Mouse (Mus musculus) lung, embryonic 16.5 days (tissue): ENCODE data around the gene Gm42674. TPM values are rescaled to one million over a fixed set of nuclear protein-coding genes. Genes with fewer than 3 reads are reported as not detected.

ENCODE experiments used
- ATAC-seq: fragments of 200-750 bp; cut with Nextera tagmentation; 2 replicates; pipeline ENCODE4 v1.8.0; 2017; ENCODE audit warnings: low read depth, mild to moderate bottlenecking, moderate library complexity
- H3K27ac ChIP-seq: fragments of 300-500 bp; sonication (generic); 2 replicates; pipeline ENCODE4 v1.5.1; 2014; ENCODE audit warnings: mild to moderate bottlenecking, control low read depth, low read length
- H3K27me3 ChIP-seq: fragments of 300-500 bp; sonication (generic); 2 replicates; pipeline ENCODE4 v1.6.1; 2014; ENCODE audit warnings: low read depth, low read length, mixed read lengths; ENCODE audit not compliant: control insufficient read depth, insufficient read depth
- H3K36me3 ChIP-seq: fragments of 300-500 bp; sonication (generic); 2 replicates; pipeline ENCODE4 v1.6.1; 2014; ENCODE audit warnings: low read length; ENCODE audit not compliant: control insufficient read depth, insufficient read depth
- H3K4me1 ChIP-seq: fragments of 300-500 bp; sonication (generic); replicated peaks from 2 replicates; pipeline ENCODE4 v1.6.1; 2014; ENCODE audit warnings: low read length, mixed read lengths; ENCODE audit not compliant: control insufficient read depth, insufficient read depth
- H3K4me2 ChIP-seq: fragments of 300-500 bp; sonication (generic); 2 replicates; pipeline ENCODE4 v1.6.1; 2014; ENCODE audit warnings: low read depth, low read length, control low read depth
- H3K4me3 ChIP-seq: fragments of 300-500 bp; sonication (generic); 2 replicates; pipeline ENCODE4 v1.5.1; 2014; ENCODE audit warnings: mild to moderate bottlenecking, low read length, control low read depth
- H3K9ac ChIP-seq: fragments of 300-500 bp; sonication (generic); 2 replicates; pipeline ENCODE4 v1.6.1; 2014; ENCODE audit warnings: low read length, control low read depth
- H3K9me3 ChIP-seq: fragments of 300-500 bp; sonication (generic); 2 replicates; pipeline ENCODE4 v1.6.1; 2016; ENCODE audit warnings: low read length; ENCODE audit not compliant: control insufficient read depth
- WGBS: fragments of 180-500 bp; shearing (Covaris S2); extraction: QIAGEN DNeasy Blood & Tissue Kit; methylation state at CpG from one replicate; pipeline ENCODE4 v1.1.7; 2014; 5-methylcytosine and 5-hydroxymethylcytosine counted together
- polyA plus RNA-seq: library from polyadenylated mRNA; unstranded; fragments of >200 nt; fragmentation: Nextera tagmentation; extraction: Ambion mirVana; gene quantifications from 2 replicates; pipeline ENCODE4 v1.2.1, GENCODE M21; 2015

Gm42674 gene
- polyA plus RNA-seq, 1 experiment from 2014 or later = not detected

- Histone ChIP-seq H3K4me3 (no peak overlapping the region), H3K9ac (no peak overlapping the region), H3K4me2 (no peak overlapping the region), H3K27me3 (no peaks in the 10 kb centered on the region), H3K27ac (no peak overlapping the region), H3K36me3 (no peaks in the 10 kb centered on the region), H3K9me3 (no peaks in the 10 kb centered on the region), H3K4me1 (peaks cover 2% of the 10 kb centered on the region; the same call in 1 of the 2 replicates)
- ATAC-seq = no peak
- 88% methylated on average over 1 of the region's 1 CpGs for WGBS
Measured at GRCm38 (mm10) chr3:90582156-90582555, 19.5 kb upstream of the Gm42674 start.

GRCm38 (mm10) chr3:90582556-90582955 is 19.1 kb upstream of the Gm42674 start:
- 82% methylated on average over 4 of the region's 4 CpGs for WGBS

GRCm38 (mm10) chr3:90583893-90584292 is 17.8 kb upstream of the Gm42674 start:
- WGBS = 33% methylated on average over 3 of the region's 3 CpGs
- ATAC-seq = no peak
- Histone ChIP-seq H3K36me3 (no peaks in the 10 kb centered on the region), H3K4me2 (no peak overlapping the region), H3K9me3 (no peaks in the 10 kb centered on the region), H3K4me1 (peaks cover 5% of the 10 kb centered on the region; the same call in 1 of the 2 replicates), H3K27me3 (no peaks in the 10 kb centered on the region), H3K27ac (no peak overlapping the region), H3K9ac (no peak overlapping the region), H3K4me3 (no peak overlapping the region)

More at GRCm38 (mm10) chr3:90582556-90582955, 19.1 kb upstream of the Gm42674 start:
- no peak overlapping the region for H3K4me3 ChIP-seq
- H3K4me1 ChIP-seq = peaks cover 5% of the 10 kb centered on the region; the same call in 1 of the 2 replicates
- H3K36me3 ChIP-seq = no peaks in the 10 kb centered on the region
- no peaks in the 10 kb centered on the region for H3K9me3 ChIP-seq
- H3K9ac ChIP-seq = no peak overlapping the region
- H3K27ac ChIP-seq = no peak overlapping the region
- no peaks in the 10 kb centered on the region for H3K27me3 ChIP-seq
- ATAC-seq = no peak
- H3K4me2 ChIP-seq = no peak overlapping the region

GRCm38 (mm10) chr3:90585595-90585994 is 16.1 kb upstream of the Gm42674 start:
- Histone ChIP-seq H3K4me1 (peaks cover 5% of the 10 kb centered on the region; the same call in 1 of the 2 replicates), H3K4me2 (no peak overlapping the region), H3K27ac (no peak overlapping the region; the same call in 1 of the 2 replicates), H3K9ac (no peak overlapping the region), H3K4me3 (no peak overlapping the region), H3K36me3 (no peaks in the 10 kb centered on the region), H3K27me3 (no peaks in the 10 kb centered on the region), H3K9me3 (no peaks in the 10 kb centered on the region)
- WGBS = 30% methylated on average over 5 of the region's 5 CpGs
- ATAC-seq = peak; percentile 29; the same call in 1 of the 2 replicates

GRCm38 (mm10) chr3:90586016-90586643 is 15.6 kb upstream of the Gm42674 start:
- ATAC-seq = no peak; the same call in 1 of the 2 replicates
- 79% methylated on average over 15 of the region's 15 CpGs for WGBS
- peaks cover 5% of the 10 kb centered on the region; the same call in 1 of the 2 replicates for H3K4me1 ChIP-seq
- no peaks in the 10 kb centered on the region for H3K27me3 ChIP-seq
- H3K9me3 ChIP-seq = no peaks in the 10 kb centered on the region
- peak overlapping the region; percentile 81 for H3K27ac ChIP-seq
- H3K4me2 ChIP-seq = no peak overlapping the region
- H3K9ac ChIP-seq = no peak overlapping the region
- H3K36me3 ChIP-seq = no peaks in the 10 kb centered on the region
- H3K4me3 ChIP-seq = no peak overlapping the region

GRCm38 (mm10) chr3:90586906-90587305 is 14.8 kb upstream of the Gm42674 start:
- Histone ChIP-seq H3K4me3 (no peak overlapping the region), H3K9ac (peak overlapping the region; percentile 7; the same call in 1 of the 2 replicates), H3K4me2 (no peak overlapping the region), H3K4me1 (peaks cover 5% of the 10 kb centered on the region; the same call in 1 of the 2 replicates), H3K36me3 (no peaks in the 10 kb centered on the region), H3K9me3 (no peaks in the 10 kb centered on the region), H3K27me3 (no peaks in the 10 kb centered on the region), H3K27ac (peak overlapping the region; percentile 81)
- 40% methylated on average over 10 of the region's 10 CpGs for WGBS
- peak; percentile 86 for ATAC-seq

GRCm38 (mm10) chr3:90587361-90588101 is 14.2 kb upstream of the Gm42674 start:
- peak overlapping the region; percentile 7; the same call in 1 of the 2 replicates for H3K9ac ChIP-seq
- WGBS = 83% methylated on average over 14 of the region's 14 CpGs
- no peaks in the 10 kb centered on the region for H3K36me3 ChIP-seq
- H3K9me3 ChIP-seq = no peaks in the 10 kb centered on the region
- no peak for ATAC-seq
- H3K4me3 ChIP-seq = no peak overlapping the region
- no peak overlapping the region for H3K4me2 ChIP-seq
- H3K27ac ChIP-seq = peak overlapping the region; percentile 81
- peaks cover 5% of the 10 kb centered on the region; the same call in 1 of the 2 replicates for H3K4me1 ChIP-seq
- H3K27me3 ChIP-seq = no peaks in the 10 kb centered on the region

GRCm38 (mm10) chr3:90589390-90589789 is 12.3 kb upstream of the Gm42674 start:
- H3K4me1 ChIP-seq = peaks cover 5% of the 10 kb centered on the region; the same call in 1 of the 2 replicates
- no peak overlapping the region for H3K4me2 ChIP-seq
- H3K27ac ChIP-seq = no peak overlapping the region
- no peaks in the 10 kb centered on the region for H3K36me3 ChIP-seq
- no peak overlapping the region for H3K9ac ChIP-seq
- ATAC-seq = no peak
- no peaks in the 10 kb centered on the region for H3K27me3 ChIP-seq
- no peaks in the 10 kb centered on the region for H3K9me3 ChIP-seq
- H3K4me3 ChIP-seq = no peak overlapping the region
- 58% methylated on average over 6 of the region's 6 CpGs for WGBS

GRCm38 (mm10) chr3:90589947-90590346 is 11.8 kb upstream of the Gm42674 start, which contains the start of gene S100a2:
S100a2 (plus strand) TSS chr3:90590247.
- H3K4me2 ChIP-seq = no peak within 1 kb of the TSS
- 74% methylated on average over 8 of the region's 8 CpGs for WGBS
- no peaks in the 10 kb centered on the region for H3K36me3 ChIP-seq
- H3K9ac ChIP-seq = no peak within 1 kb of the TSS
- no peak within 1 kb of the TSS for H3K4me3 ChIP-seq
- no peaks in the 10 kb centered on the region for H3K27me3 ChIP-seq
- H3K4me1 ChIP-seq = peaks cover 5% of the 10 kb centered on the region; the same call in 1 of the 2 replicates
- no peak for ATAC-seq
- no peaks in the 10 kb centered on the region for H3K9me3 ChIP-seq
- no peak within 1 kb of the TSS for H3K27ac ChIP-seq
